Mouse (Mus musculus) lung, embryonic 14.5 days (tissue): ENCODE measurements at regions not wholly inside any gene's neighbourhood (a gene's known extent, or its start where the extent isn't known, plus 50 kb on each side); places are given as distances from the start of the nearest gene placed in this dataset.

Experiments
- ATAC-seq: fragments of 200-750 bp; cut with Nextera tagmentation; 2 replicates; pipeline ENCODE4 v1.8.0; 2017; ENCODE audit warnings: mild to moderate bottlenecking, moderate TSS enrichment, moderate library complexity; ENCODE audit not compliant: insufficient read depth
- DNase-seq: peaks from one replicate; pipeline ENCODE4 v3.0.0-alpha.2; 2015
- H3K27ac ChIP-seq: fragments of 300-500 bp; sonication (generic); 2 replicates; pipeline ENCODE4 v1.5.1; 2014; ENCODE audit warnings: low read depth, mild to moderate bottlenecking, moderate library complexity
- H3K27me3 ChIP-seq: fragments of 300-500 bp; sonication (generic); 2 replicates; pipeline ENCODE4 v1.6.1; 2014; ENCODE audit warnings: low read length, control low read depth; ENCODE audit not compliant: insufficient read depth
- H3K36me3 ChIP-seq: fragments of 300-500 bp; sonication (generic); 2 replicates; pipeline ENCODE4 v1.6.1; 2014; ENCODE audit warnings: control low read depth; ENCODE audit not compliant: insufficient read depth
- H3K4me1 ChIP-seq: fragments of 300-500 bp; sonication (generic); 2 replicates; pipeline ENCODE4 v1.6.1; 2014; ENCODE audit warnings: antibody characterized with exemption, control low read depth; ENCODE audit not compliant: insufficient read depth
- H3K4me2 ChIP-seq: fragments of 300-500 bp; sonication (generic); 2 replicates; pipeline ENCODE4 v1.6.1; 2014; ENCODE audit warnings: mild to moderate bottlenecking
- H3K4me3 ChIP-seq: fragments of 300-500 bp; sonication (generic); 2 replicates; pipeline ENCODE4 v1.5.1; 2014; ENCODE audit warnings: low read depth, low read length
- H3K9ac ChIP-seq: fragments of 300-500 bp; sonication (generic); 2 replicates; pipeline ENCODE4 v1.6.1; 2014
- H3K9me3 ChIP-seq: fragments of 300-500 bp; sonication (generic); 2 replicates; pipeline ENCODE4 v1.6.1; 2016; ENCODE audit warnings: low read depth, low read length, control low read depth
- CTCF ChIP-seq: IDR thresholded peaks from 2 replicates; pipeline ENCODE4 v1.5.1; 2016; ENCODE audit warnings: antibody characterized with exemption, low read depth
- WGBS: fragments of 180-500 bp; shearing (Covaris S2); extraction: QIAGEN DNeasy Blood & Tissue Kit; methylation state at CpG from one replicate; pipeline ENCODE4 v1.1.7; 2014; 5-methylcytosine and 5-hydroxymethylcytosine counted together

- no peak for ATAC-seq
Observed at GRCm38 (mm10) chr12:17493053-17493452, 51.5 kb upstream of the Odc1 start.

GRCm38 (mm10) chr12:17493810-17494209 is 50.8 kb upstream of the Odc1 start:
- Histone ChIP-seq H3K9ac (no peak overlapping the region), H3K36me3 (no peaks in the 10 kb centered on the region), H3K27me3 (no peaks in the 10 kb centered on the region), H3K9me3 (no peaks in the 10 kb centered on the region), H3K27ac (peak overlapping the region; percentile 58; the same call in 1 of the 2 replicates), H3K4me1 (peaks cover 19% of the 10 kb centered on the region; the same call in 1 of the 2 replicates), H3K4me3 (no peak overlapping the region), H3K4me2 (no peak overlapping the region)
- 8% methylated on average over 3 of the region's 3 CpGs for WGBS
- DNase-seq, result peak; percentile 71
- TF ChIP-seq CTCF, result no peak
- ATAC-seq, result peak; percentile 87

More at GRCm38 (mm10) chr12:17493053-17493452, 51.5 kb upstream of the Odc1 start:
- Histone ChIP-seq H3K4me2 (no peak overlapping the region), H3K27ac (no peak overlapping the region), H3K36me3 (no peaks in the 10 kb centered on the region), H3K27me3 (no peaks in the 10 kb centered on the region), H3K4me1 (peaks cover 19% of the 10 kb centered on the region; the same call in 1 of the 2 replicates), H3K4me3 (no peak overlapping the region), H3K9me3 (no peaks in the 10 kb centered on the region), H3K9ac (no peak overlapping the region)
- TF ChIP-seq CTCF, result no peak
- no peak for DNase-seq
- 76% methylated on average over 7 of the region's 7 CpGs for WGBS
